Mouse (Mus musculus) lung, postnatal 0 days (tissue): ENCODE results near the gene Fabp6.

ENCODE experiments used
- CTCF ChIP-seq: IDR thresholded peaks from 2 replicates; pipeline ENCODE4 v1.5.1; 2016; ENCODE audit warnings: antibody characterized with exemption, mild to moderate bottlenecking
- EP300 ChIP-seq: IDR thresholded peaks from 2 replicates; pipeline ENCODE4 v1.6.1; 2016; ENCODE audit warnings: antibody characterized with exemption, mild to moderate bottlenecking, control low read depth

- TF ChIP-seq CTCF (no peak), EP300 (no peak)
Measured at GRCm38 (mm10) chr11:43632566-43632965, 31.2 kb upstream of the Fabp6 start.
